26 mouse cellular contexts compared by ENCODE assay signal in genomic region chr1:192860273-192860672, GRCm38 (mm10). TPM values are rescaled to one million over a fixed set of nuclear protein-coding genes. Genes with fewer than 3 reads are reported as not detected.
DNase-seq lines count a peak whose midpoint lies in the region; ATAC-seq and TF ChIP-seq lines count a peak whose summit lies in the region.
"Had no signal": no experiment of that assay in that cellular context is flagged by ENCODE, and none has a peak within 500 bp of the region (broad histone marks: within the 10 kb centered on the region; RNA-seq: fewer than 3 reads in every experiment).

No protein-coding gene starts in this region.

- intact Hi-C loops in heart, adult 2 months (cut with DNase I), result no loop called here

- no peak overlapping the region for H3K4me3 ChIP-seq in heart, adult 2 months
- no peak overlapping the region for H3K4me3 ChIP-seq in kidney, embryonic 15.5 days (replicated peaks)
- no peak overlapping the region for H3K4me3 ChIP-seq in stomach, embryonic 14.5 days (ENCODE audit: low read depth, low read length)
- H3K4me3 ChIP-seq in stomach, postnatal 0 days (ENCODE audit: low read depth, low read length), result no peak overlapping the region
- H3K4me3 ChIP-seq in cerebellum, adult 2 months (replicated peaks; ENCODE audit: insufficient read depth, low read depth, low read length), result no peak overlapping the region
- H3K4me3 ChIP-seq: embryonic facial prominence, embryonic 12.5 days; embryonic facial prominence, embryonic 15.5 days; gastrocnemius, adult 2 months; heart, embryonic 10.5 days; heart, embryonic 13.5 days; hindbrain, embryonic 12.5 days; hindbrain, embryonic 15.5 days had no signal

- no peaks in the 10 kb centered on the region for H3K9me3 ChIP-seq in kidney, embryonic 15.5 days (replicated peaks)
- H3K9me3 ChIP-seq in stomach, embryonic 14.5 days (ENCODE audit: control insufficient read depth, low read depth, low read length), result no peaks in the 10 kb centered on the region
- no peaks in the 10 kb centered on the region for H3K9me3 ChIP-seq in stomach, postnatal 0 days (ENCODE audit: control insufficient read depth, low read length)
- H3K9me3 ChIP-seq: embryonic facial prominence, embryonic 12.5 days; embryonic facial prominence, embryonic 15.5 days; heart, embryonic 10.5 days; heart, embryonic 13.5 days; hindbrain, embryonic 12.5 days; hindbrain, embryonic 15.5 days had no signal

- H3K27ac ChIP-seq in heart, adult 2 months, result no peak overlapping the region
- no peak overlapping the region for H3K27ac ChIP-seq in kidney, embryonic 15.5 days
- H3K27ac ChIP-seq in stomach, embryonic 14.5 days (ENCODE audit: low read length), result no peak overlapping the region
- H3K27ac ChIP-seq in stomach, postnatal 0 days (replicated peaks), result no peak overlapping the region
- H3K27ac ChIP-seq in cerebellum, adult 2 months (ENCODE audit: insufficient read depth, low read length), result no peak overlapping the region
- H3K27ac ChIP-seq: gastrocnemius, adult 2 months; heart, embryonic 10.5 days; heart, embryonic 13.5 days; hindbrain, embryonic 12.5 days; hindbrain, embryonic 15.5 days had no signal

- peak; percentile 41 for DNase-seq in heart, adult 11 months
- DNase-seq in heart, adult 2 months, result no peak
- no peak for DNase-seq in kidney, postnatal 36 days
- DNase-seq in stomach, postnatal 0 days (ENCODE audit: low spot score), result peak; percentile 49
- DNase-seq in neural tube, embryonic 10.5 days (ENCODE audit: extremely low spot score, low spot score), result no peak
- no peak for DNase-seq in cerebellum, adult 2 months
- DNase-seq: adrenal gland, adult 2 months; adrenal gland, postnatal 14 days; cerebellum, adult 11 months; cerebellum, adult 8-10 months; cerebellum, postnatal 10 days; forebrain, postnatal 0 days; gastrocnemius, adult 2 months; gastrocnemius, postnatal 14 days; heart, adult 18-20 months; heart, postnatal 14 days had no signal

- H3K27me3 ChIP-seq in heart, adult 2 months (ENCODE audit: control insufficient read depth, insufficient read depth, low read length), result no peaks in the 10 kb centered on the region
- H3K27me3 ChIP-seq in kidney, embryonic 15.5 days, result peaks cover 15% of the 10 kb centered on the region
- no peaks in the 10 kb centered on the region for H3K27me3 ChIP-seq in stomach, embryonic 14.5 days (ENCODE audit: control insufficient read depth, insufficient read depth, low read length)
- no peaks in the 10 kb centered on the region for H3K27me3 ChIP-seq in stomach, postnatal 0 days (ENCODE audit: control insufficient read depth, insufficient read depth, low read length)
- no peaks in the 10 kb centered on the region for H3K27me3 ChIP-seq in cerebellum, adult 2 months (ENCODE audit: control insufficient read depth, insufficient read depth, low read length)
- H3K27me3 ChIP-seq: hindbrain, embryonic 15.5 days had no signal

- H3K4me2 ChIP-seq in kidney, embryonic 15.5 days, result no peak overlapping the region
- H3K4me2 ChIP-seq in stomach, embryonic 14.5 days (replicated peaks; ENCODE audit: low read depth, low read length), result no peak overlapping the region
- no peak overlapping the region for H3K4me2 ChIP-seq in stomach, postnatal 0 days (replicated peaks; ENCODE audit: low read depth)
- H3K4me2 ChIP-seq: embryonic facial prominence, embryonic 12.5 days; embryonic facial prominence, embryonic 15.5 days; heart, embryonic 13.5 days; hindbrain, embryonic 12.5 days; hindbrain, embryonic 15.5 days had no signal

- H3K9ac ChIP-seq in heart, adult 2 months (ENCODE audit: low read depth, low read length), result no peak overlapping the region
- H3K9ac ChIP-seq in kidney, embryonic 15.5 days, result no peak overlapping the region
- no peak overlapping the region for H3K9ac ChIP-seq in stomach, embryonic 14.5 days (replicated peaks; ENCODE audit: low read depth, low read length)
- no peak overlapping the region for H3K9ac ChIP-seq in stomach, postnatal 0 days (ENCODE audit: low read length)
- H3K9ac ChIP-seq: embryonic facial prominence, embryonic 12.5 days; embryonic facial prominence, embryonic 15.5 days; forebrain, postnatal 0 days; heart, embryonic 13.5 days; hindbrain, embryonic 12.5 days; hindbrain, embryonic 15.5 days had no signal

- H3K4me1 ChIP-seq in heart, adult 2 months (ENCODE audit: control insufficient read depth, insufficient read depth, low read length), result no peaks in the 10 kb centered on the region
- H3K4me1 ChIP-seq in kidney, embryonic 15.5 days, result peaks cover 30% of the 10 kb centered on the region
- peaks cover 6% of the 10 kb centered on the region; the same call in 1 of the 2 replicates for H3K4me1 ChIP-seq in stomach, embryonic 14.5 days (ENCODE audit: control insufficient read depth, insufficient read depth, low read length)
- H3K4me1 ChIP-seq in stomach, postnatal 0 days (replicated peaks; ENCODE audit: control insufficient read depth, insufficient read depth), result no peaks in the 10 kb centered on the region
- H3K4me1 ChIP-seq in cerebellum, adult 2 months (ENCODE audit: control insufficient read depth, insufficient read depth, low read length), result no peaks in the 10 kb centered on the region

- no peak for TF ChIP-seq CTCF in heart, adult 2 months (IDR thresholded peaks at IDR 0.05)
- TF ChIP-seq CTCF in stomach, postnatal 0 days (IDR thresholded peaks at IDR 0.05; ENCODE audit: low read depth), result no peak
- no peak for TF ChIP-seq CTCF in cerebellum, adult 2 months (IDR thresholded peaks at IDR 0.05; ENCODE audit: borderline replicate concordance, insufficient read depth, low read depth, low read length)

- no peaks in the 10 kb centered on the region for H3K79me2 ChIP-seq in heart, adult 2 months (replicated peaks; ENCODE audit: control insufficient read depth, insufficient read depth, low read length)

- WGBS in heart, adult 2 months, result 69% methylated on average over 6 of the region's 6 CpGs
- 67% methylated on average over 6 of the region's 6 CpGs for WGBS in kidney, embryonic 15.5 days
- 64% methylated on average over 6 of the region's 6 CpGs for WGBS in stomach, embryonic 14.5 days
- WGBS in stomach, postnatal 0 days, result 47% methylated on average over 6 of the region's 6 CpGs
- 69% methylated on average over 6 of the region's 6 CpGs for WGBS in cerebellum, adult 2 months

- TF ChIP-seq POLR2A in heart, adult 2 months (IDR thresholded peaks at IDR 0.05; ENCODE audit: insufficient read depth, low read depth, low read length), result no peak
- no peak for TF ChIP-seq POLR2A in cerebellum, adult 2 months (IDR thresholded peaks at IDR 0.05; ENCODE audit: borderline replicate concordance, insufficient read depth, low read length)

- ATAC-seq in kidney, embryonic 15.5 days (replicated peaks; ENCODE audit: low FRiP score), result 0 out of 2 replicates have a peak, but pooled peaks have one; percentile 27
- ATAC-seq in stomach, embryonic 14.5 days (ENCODE audit: insufficient number of reproducible peaks, insufficient read depth, low FRiP score, low read depth), result peak; percentile 75; the same call in 1 of the 2 replicates
- peak; percentile 91 for ATAC-seq in stomach, postnatal 0 days (ENCODE audit: low FRiP score, low TSS enrichment)
- ATAC-seq: forebrain, embryonic 14.5 days; forebrain, postnatal 0 days had no signal

- H3K36me3 ChIP-seq in heart, adult 2 months (ENCODE audit: control insufficient read depth, insufficient read depth, low read length), result no peaks in the 10 kb centered on the region
- H3K36me3 ChIP-seq in kidney, embryonic 15.5 days, result no peaks in the 10 kb centered on the region
- no peaks in the 10 kb centered on the region for H3K36me3 ChIP-seq in stomach, embryonic 14.5 days (ENCODE audit: control insufficient read depth, insufficient read depth, low read length)
- H3K36me3 ChIP-seq in stomach, postnatal 0 days (ENCODE audit: control insufficient read depth, insufficient read depth, low read length), result no peaks in the 10 kb centered on the region
- H3K36me3 ChIP-seq: embryonic facial prominence, embryonic 12.5 days; embryonic facial prominence, embryonic 15.5 days; heart, embryonic 10.5 days; heart, embryonic 13.5 days; hindbrain, embryonic 12.5 days; hindbrain, embryonic 15.5 days had no signal

- TF ChIP-seq EP300 in heart, adult 2 months (IDR thresholded peaks at IDR 0.05; ENCODE audit: insufficient read depth, low read depth, low read length), result no peak
- no peak for TF ChIP-seq EP300 in stomach, postnatal 0 days (optimal IDR thresholded peaks at IDR 0.05)

RNA-seq across cellular contexts. Expression of gene Sertad4, which starts 4.7 kb away (rescaled TPM):
- 1 to 10 TPM; 3.3 to 3.9 TPM for total RNA-seq in heart, adult 2 months (2021)
- polyA plus RNA-seq in heart, adult 2 months (2012; rRNA removed), result 4.1 and 7.8 TPM in 2 replicates
- 22.9 TPM in 2 replicates for polyA plus RNA-seq in kidney, embryonic 15.5 days (2015; fragmentation: Nextera tagmentation; extraction: Ambion mirVana)
- polyA plus RNA-seq in stomach, embryonic 14.5 days (2014; fragmentation: Nextera tagmentation; extraction: Ambion mirVana), result 21.5 and 27.2 TPM in 2 replicates
- polyA plus RNA-seq in stomach, postnatal 0 days (2015; fragmentation: Nextera tagmentation; extraction: Ambion mirVana), result 5.7 and 6.6 TPM in 2 replicates
- polyA plus RNA-seq in cerebellum, adult 2 months (2012; rRNA removed), result 11.1 and 11.3 TPM in 2 replicates
- total RNA-seq: hematopoietic stem cell, adult 5-6 weeks had no signal

Comparison
In these comparisons a context has a peak if more than half of its experiments do, and no peak if none do; other contexts are left out.
1. DNase-seq: peak in heart, adult 11 months (single experiment) and stomach, postnatal 0 days (single experiment); none in heart, adult 2 months (0 of 2), kidney, postnatal 36 days (0 of 2), neural tube, embryonic 10.5 days (single experiment) and cerebellum, adult 2 months (0 of 2).
2. ATAC-seq: peak in every context shown above with its lines; median percentile 91 in stomach, postnatal 0 days; 75 in stomach, embryonic 14.5 days; 27 in kidney, embryonic 15.5 days.